Mouse (Mus musculus) kidney, postnatal 10 days (tissue): ENCODE measurements at regions not wholly inside any gene's neighbourhood (a gene's known extent, or its start where the extent isn't known, plus 50 kb on each side); places are given as distances from the start of the nearest gene placed in this dataset.
"Not testable (repeated sequence)": the region's sequence is repeated elsewhere in the genome, so short reads cannot be mapped to it uniquely, and the experiment has no call there.

Experiments used
- DNase-seq: peaks from one replicate; pipeline ENCODE4 v3.0.0; 2021; ENCODE audit warnings: mixed read lengths

DNA sequence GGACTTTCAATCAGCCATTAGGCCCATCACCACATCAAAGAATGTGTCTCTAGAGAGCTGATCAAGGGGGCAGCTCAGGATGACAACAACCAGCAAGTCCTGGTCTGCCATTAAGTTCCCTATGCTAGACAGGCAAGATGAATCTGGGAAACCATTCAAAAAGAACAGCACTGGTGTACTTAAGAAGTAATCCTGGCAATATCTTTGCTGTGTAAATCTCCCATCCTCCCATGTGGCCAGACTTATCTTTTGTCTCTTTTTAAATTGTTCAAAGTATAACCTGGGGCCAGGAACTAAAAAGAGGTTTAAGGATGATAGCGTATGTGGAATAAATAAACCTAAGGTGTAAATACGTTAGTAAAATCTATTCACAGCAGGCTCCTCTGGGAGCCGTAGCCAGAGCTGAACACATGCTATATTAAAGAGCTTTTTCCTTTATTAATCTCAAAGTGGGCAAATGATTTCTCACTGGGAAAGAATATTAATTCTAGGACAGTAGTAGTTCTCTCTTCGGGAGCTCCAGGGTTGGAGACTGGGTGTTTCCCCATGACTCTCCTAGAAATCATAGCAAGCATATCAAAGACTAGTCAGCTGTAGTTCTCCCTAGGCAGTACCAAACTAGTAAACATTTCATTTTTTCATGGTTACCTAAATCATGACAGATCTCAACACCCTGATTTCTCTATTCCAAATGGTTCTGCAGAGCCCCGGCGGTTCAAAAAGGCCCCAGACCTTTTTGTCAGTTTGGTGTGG lies 216.8 kb upstream of the Zpld1 start:
- no peak for DNase-seq

DNA sequence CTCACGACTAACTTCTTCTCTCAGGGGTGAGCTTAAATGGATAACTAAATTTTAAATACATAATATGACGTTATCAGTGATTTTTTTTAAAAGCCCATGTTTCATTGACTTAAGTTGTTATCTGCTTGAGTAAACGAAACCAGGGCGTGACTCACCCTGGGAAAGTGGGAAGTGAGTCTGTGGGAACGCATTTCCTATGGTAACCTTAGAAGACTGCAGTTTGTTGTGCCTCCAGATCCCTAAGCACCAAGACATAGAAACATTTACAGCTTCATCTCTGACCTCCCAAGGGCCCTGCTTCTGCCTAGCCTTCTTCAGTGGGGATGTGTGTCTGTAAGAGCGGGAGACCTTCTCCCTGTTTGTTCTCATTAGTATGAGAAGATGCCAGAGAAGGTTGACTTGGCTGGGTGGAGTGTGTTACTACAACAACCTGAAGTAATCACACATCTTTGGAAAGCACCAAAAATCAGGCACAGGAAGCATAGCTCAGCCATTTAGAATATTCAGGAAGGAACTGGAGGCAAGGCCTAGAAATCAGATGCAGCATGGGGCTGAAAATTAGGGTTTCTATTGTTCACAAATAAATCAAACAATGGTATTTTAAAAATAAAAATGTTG lies 207.1 kb upstream of the Zpld1 start:
- no peak for DNase-seq

DNA sequence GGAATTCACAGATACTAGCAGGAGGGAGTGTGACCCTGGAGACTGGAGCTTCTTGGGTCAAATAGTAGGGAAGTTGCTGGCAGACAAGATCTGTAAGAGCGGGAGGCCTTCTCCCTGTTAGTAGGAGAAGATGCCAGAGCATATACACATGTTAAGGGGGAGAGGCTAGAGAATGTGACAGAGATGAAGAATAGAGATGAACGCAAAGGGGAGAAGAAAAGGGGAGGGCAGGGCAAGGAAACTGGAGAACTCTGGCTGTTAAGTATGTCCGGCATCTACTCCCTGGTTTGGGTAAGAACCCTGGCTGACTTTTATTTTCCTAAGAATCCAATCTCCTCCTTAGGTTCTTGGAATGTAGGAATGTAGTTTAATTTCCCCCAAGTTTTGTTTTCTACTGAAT lies 206.5 kb upstream of the Zpld1 start:
- DNase-seq = no peak

DNA sequence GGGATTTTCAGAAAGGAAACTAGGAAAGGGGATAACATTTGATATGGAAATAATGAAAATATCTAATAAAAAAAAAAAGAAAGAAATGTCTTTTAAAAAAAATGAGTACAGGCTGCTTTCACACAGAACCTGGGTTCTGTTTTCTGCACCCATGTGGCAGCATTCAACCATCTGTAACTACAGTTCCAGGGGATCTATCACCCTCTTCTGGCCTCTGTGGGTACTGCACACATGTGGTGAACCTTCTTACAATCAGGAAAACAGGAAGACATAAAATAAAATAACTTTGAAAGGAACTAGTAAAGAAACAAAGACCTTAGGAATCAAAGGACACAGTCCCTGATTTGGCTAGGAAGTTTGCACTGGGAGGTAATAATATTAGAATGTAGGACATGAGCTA lies 205.5 kb upstream of the Zpld1 start:
- peak; percentile 20 for DNase-seq

DNA sequence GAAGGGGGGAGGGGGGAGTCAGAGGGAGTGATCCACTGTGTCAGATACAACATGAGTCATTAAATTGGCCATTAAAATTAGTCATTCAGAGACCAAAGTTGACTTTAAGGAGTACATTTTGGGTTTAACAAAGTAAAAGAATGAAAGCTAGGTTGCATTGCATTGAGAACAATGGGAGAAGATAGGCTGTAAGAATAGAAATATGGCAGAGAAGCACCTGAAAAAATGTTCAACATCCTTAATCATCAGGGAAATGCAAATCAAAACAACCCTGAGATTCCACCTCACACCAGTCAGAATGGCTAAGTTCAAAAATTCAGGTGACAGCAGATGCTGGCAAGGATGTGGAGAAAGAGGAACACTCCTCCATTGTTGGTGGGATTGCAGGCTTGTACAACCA lies 202.0 kb upstream of the Zpld1 start:
- DNase-seq = not testable (repeated sequence)

DNA sequence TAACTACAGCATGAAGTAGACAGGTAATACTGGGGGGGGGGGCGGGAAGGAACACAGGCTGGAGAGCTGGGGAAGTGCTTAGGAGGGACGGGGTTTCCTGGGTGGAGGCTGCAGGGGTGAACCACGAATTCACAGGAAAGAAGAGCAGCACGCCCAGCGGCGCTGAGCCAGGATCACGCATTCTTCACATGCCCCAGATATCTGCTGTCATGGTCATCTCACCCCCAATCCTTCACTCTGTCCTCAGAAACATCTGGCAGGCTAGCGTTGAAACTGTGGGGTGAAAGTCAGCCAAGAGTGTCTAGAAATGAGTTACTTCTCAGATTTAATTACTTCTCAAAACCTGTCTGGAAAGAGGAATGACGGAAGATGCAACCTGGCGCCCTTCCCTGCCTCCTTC lies 197.3 kb upstream of the Zpld1 start:
- peak; percentile 34 for DNase-seq

DNA sequence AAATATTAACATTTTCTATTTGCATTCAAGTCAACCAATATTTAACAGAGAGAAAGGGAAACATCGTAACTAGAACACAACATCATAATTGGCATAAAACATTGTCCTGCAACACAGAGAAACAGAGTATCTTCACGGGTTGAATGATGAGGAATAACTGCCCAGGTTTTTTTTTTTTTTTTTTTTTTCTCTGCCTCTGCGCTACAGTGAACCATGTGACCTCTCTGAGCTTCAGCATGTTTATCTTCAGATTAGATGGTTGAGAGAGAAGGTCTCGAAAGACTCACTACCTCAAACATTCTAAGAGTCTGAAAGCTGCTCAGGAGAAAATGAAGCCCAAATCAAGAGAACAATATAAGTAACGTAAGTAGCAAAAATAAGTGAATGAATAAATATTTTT lies 196.4 kb upstream of the Zpld1 start:
- no peak for DNase-seq

DNA sequence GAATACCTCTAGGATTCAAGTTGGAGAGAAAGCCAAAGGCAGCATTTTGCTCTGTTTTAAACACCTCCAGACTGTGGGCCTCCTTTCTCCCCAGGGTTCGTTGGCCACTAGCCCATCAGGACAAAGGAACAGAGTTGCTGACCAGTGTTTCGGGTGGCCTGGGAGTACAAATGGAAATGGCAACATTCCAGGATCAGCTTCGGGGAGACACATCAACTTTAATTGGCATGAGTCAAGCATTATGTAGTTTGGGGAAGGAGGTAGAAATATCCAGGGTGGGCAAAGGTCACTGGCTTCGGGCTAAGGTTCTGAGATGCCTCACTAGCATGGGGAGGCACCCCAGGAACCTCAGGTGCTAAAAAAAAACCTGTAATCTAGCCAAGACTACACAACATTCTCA lies 194.3 kb upstream of the Zpld1 start:
- DNase-seq = peak; percentile 27

DNA sequence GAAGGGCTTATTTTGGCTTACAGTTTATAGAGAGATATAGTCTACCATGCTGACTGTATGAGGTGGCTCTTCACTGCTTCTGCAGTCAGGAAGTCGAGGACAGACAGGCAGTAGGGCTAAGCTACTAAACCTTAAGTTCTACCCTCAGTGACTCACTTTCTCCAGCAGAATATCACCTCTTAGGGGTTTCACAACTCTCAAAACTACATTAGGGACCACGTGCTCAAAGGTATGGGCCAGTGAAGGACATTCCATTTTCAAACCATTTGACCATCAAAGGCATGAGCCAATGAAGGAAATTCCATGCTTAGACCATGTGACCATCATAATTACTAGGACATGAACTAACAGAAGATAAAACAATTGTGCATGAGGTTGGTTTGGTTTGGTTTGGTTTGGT lies 186.6 kb upstream of the Zpld1 start:
- no peak for DNase-seq

DNA sequence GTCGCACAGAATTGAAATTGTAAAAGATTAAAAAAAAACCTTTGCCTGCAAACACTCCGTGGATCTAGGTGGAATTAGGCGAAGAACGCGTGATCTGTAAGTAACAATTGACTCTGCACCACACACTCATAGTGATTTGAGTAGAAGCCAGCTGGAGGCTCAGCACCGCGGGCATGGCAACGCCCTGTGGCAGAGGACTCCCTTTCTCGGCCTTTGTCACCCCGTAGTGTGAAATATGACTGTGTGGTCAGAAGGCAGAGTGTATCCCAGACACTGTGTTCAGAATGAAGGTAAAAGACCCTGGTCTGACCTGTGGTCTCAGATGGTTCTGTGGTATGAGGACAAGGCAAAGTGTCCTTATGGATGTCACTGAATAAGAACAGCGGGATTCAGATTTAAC lies 183.0 kb upstream of the Zpld1 start:
- DNase-seq = no peak

DNA sequence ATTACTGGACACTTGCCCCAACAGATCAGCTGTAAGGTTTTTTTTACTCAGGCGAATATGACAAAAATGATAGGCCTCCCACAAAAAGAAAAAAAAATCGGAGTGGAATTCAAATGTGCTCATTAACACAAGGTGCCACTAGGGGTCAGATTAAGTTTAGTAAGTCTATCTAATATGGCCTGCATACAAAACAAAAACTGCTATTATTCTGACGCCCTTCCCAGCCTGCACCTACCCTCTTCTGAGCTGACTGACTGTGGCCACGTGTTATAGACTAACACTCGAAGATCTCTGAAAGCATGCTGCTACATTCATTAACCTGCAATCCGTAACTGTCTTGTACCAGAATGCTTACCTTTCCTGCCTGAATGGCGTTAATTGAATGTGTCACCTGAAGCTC lies 182.5 kb upstream of the Zpld1 start:
- peak; percentile 16 for DNase-seq

DNA sequence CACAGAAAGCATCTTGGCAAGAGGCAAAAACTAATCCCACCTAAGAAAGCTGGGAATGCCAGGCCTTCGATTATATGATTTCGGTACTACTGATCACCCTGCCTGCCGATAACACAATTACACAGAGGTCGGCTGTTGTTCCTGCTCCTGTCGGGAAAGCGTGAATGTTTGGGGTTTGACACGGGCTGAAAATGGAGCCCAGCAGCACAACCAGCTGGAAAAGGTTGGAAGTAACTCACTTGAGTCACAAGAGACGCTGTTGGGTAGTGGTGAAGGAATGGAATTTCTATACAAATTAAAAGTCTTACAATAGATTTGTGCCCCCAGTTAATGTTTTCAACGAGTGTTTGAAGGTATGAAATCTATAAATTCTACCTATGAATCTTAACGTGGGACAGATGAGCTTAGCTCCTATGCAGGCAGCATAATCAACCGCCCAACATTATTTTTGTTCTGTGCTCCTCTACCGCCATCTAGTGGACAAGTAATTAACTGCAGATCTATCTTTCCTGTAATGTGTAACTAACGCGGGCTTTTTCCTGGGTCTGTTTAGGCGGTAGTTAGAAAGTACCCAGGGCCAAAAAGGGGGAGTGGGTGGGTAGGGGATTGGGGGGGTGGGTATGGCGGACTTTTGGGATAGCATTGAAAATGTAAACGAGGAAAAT lies 178.9 kb upstream of the Zpld1 start:
- peak; percentile 33 for DNase-seq

DNA sequence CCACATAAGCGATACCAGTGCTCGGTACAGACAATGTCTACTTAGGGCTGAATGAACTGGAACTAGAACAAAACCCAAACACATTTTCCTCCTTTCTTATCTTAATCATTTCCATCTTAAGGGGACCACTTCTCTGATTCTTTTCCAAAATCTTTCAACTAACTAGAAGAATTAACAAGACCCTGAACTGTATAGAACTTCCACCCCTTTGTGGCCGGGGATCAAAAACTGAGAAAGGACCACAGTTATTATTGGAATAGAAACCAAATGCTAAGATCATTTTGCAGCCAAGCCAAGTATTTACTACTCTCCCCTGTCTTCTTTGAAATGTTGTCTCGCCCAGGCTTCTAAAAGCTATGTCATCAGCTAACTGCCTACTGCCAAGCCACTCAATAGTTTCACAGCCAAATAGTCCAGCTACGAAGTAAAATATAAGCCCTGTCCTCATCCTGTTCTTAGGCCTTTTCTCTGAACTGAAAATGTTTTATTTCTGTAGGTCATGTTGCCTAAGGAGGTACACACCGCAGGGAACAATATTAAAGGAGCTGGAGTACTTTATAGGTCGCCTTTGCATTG lies 177.3 kb upstream of the Zpld1 start:
- no peak for DNase-seq

DNA sequence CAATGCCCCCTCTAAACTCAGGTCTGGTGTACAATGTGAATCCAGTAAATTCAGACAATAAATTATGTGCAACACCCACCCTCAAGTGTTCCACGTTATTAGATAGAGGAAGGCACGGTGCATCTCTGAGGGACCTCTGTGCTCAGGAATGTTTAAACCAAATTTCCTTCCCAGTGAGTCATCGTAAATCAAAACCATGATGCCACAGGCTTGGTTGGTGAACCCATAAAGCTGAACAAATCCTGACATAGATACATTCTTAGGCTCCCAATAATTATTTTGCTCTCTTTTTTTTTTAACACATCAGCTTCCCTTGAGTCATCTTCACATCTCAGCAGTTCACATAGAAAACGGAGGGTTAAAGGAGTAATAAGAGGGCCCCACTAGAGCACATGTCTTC lies 173.6 kb upstream of the Zpld1 start:
- DNase-seq = no peak

DNA sequence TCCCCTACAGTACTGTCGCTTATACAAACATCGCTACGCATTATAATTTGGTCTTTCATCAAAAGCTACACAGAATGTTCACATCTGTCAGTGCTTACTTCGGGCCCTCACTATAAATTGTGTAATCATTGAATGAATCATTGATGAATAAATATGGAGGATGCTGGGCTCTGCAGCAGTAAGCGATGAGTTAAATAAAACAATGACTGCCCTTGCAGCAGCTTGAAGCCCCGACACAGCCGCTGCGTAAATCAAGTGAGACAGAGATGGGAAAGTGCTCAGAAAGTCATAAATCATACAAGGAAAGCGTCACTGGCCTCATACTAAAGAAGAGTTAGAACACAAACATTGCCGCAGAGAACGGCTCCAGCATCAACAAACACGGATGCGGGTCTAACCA lies 172.9 kb upstream of the Zpld1 start:
- DNase-seq = peak; percentile 10

DNA sequence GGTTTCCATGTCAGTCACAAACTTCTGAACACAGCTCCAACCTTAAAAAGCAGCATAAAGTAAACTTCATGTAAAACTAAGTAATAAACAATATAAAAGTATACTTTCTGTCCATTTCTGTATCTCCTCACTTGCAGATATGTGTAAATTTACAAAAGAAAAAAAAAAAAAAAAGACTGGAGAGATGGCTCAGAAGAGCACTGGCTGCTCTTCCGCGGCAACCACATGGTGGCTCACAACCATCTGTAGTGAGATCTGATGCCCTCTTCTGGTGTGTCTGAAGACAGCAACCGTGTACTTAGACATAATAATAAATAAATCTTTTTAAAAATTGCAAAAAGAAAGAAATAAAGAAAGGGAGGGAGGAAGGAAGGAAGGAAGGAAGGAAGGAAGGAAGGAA lies 171.9 kb upstream of the Zpld1 start:
- DNase-seq = no peak

DNA sequence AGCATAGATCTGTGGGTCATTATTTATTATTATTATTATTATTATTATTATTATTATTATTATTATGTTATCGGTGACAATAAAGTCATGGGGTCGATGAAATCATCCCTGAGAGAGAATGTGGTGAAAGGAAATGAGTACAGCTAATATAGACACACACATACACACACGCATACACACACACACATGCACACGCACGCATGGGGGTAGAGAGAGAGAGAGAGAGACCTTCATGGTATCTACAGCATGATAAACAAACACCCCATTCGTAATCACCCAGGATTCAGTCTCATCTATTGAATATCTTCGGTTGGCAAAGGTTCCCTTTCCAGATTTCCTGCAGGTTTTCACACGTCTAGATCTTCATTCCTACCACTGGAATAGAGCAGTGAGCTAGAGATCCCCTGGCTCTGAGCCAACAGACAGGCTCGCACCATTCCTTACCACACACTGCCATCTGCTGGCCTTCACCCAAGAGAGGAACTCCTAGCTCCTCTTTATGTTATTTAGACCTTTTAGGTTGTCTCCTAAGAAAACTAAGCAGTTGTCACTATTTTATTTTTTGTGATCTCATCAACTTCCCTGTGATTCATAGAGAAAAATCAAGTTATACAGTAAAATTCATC lies 171.2 kb upstream of the Zpld1 start:
- DNase-seq = peak; percentile 94

DNA sequence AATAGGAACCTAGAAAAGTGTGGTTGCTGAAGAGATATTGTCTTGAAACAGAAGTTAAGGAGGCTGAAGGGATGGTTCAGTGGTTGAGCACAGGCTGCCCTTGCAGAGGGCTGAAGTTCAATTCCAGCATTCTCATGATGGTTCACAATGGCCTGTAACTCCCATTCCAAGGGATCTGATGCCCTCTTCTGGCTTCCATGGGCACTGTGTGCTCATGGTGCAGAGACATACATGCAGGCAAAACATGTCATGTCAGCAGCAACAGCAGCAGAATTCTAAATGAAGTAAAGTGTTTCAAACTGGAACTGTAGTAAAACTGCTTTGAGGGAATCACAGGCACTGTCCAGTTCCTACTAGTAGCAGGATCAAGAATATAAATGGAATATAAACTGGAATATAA lies 162.7 kb upstream of the Zpld1 start:
- DNase-seq = peak; percentile 45

DNA sequence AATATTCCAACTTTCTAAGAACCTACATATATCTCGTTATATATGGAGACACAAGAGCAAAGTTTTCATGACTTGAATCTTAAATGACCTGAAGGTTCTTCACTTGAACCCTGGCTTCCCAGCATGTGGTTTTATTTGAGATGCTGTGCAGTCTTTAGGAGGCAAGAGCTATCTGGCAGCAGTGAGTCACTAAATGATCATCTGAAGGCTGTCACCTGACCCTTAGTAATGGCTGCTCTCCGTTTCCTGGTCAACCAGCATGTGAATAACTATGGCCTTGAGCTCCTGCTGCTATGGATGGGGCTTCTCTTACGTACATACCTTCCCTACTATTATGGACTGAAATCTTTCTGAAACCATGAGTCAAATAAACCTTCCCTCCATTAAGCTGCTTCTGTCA lies 149.8 kb upstream of the Zpld1 start:
- DNase-seq = no peak

DNA sequence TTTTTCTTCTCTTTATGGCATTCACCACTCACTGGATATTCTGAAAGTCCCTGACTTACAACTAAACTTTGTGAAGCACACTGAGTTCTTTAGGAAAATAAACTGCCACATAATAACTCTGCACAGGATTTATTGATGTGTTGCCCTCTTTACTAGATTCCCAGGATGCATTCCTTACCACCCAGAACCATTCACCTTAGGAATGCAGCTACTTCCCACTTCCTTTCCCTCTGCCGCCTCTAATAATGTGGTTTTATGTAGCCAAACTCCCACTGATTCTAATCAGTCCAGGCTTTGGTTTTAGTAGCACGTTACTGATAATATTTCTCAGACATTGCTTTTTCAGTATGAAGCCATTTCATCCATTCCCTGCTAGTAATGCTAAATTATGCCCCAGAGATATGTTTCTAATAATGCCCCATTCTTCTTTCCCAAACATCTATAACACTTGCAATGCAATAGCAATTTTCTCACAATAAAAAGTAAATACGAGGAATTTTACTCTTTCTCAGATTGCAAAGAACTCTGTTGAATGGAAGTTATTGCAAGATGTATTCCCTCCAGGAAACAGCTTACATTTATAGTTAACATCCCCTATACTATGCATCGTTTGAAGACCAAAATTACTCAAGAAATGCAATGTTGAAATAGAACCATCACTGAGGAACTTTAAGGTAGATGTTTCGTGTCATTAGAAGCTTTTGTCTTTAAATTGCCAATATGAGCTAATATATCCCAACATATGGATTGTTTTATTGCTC lies 145.2 kb upstream of the Zpld1 start:
- DNase-seq = no peak

DNA sequence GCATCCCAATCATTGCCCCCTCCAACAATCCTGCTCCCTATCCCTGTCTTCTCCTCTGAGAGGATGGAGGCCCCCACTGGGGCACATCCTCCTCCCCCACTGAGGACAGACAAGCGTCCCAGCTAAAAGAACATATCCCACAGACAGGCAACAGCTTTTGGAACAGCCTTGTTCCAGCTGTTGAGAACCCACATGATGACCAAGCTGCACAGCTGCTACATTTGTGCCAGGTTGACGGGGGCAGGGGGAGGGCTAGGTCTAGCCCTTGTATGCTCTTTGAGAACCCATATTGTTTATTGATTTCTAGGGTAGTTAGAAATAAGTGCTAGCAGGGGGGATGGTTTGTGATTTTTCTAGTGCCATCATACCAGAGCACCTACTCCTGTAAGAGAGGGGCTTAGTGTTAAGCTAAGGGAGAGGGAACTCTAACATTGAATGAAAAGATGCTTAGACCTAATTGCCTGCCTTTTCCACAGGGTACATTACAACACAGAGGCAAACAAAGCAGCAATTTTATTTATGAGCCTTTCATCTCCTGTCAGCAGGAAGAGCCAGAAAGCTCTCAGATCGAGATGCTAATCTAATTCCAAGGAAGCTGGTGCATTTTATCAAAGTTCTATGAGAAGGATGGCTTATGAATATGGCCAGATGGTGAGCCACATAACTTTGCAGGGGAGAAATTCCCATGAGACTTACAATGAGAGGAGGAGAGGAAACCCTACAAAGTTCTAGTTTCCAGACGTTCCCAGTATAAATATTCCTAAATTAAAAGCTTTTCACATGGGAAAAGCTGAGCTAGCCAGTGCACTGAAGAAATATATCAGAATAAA lies 137.6 kb upstream of the Zpld1 start:
- DNase-seq = peak; percentile 9
